Mouse (Mus musculus) cortical plate, adult 2 months (tissue): ENCODE measurements around the gene Fggy.

ENCODE experiments used
- CTCF ChIP-seq: fragments of 200-500 bp; IDR thresholded peaks from 2 replicates; pipeline ENCODE4 v1.5.1; 2011; ENCODE audit warnings: mild to moderate bottlenecking, control low read depth, low read length; ENCODE audit not compliant: insufficient read depth; ENCODE audit errors: extremely low read depth
- POLR2A ChIP-seq: fragments of 200-500 bp; IDR thresholded peaks from 2 replicates; pipeline ENCODE4 v1.6.1; 2011; ENCODE audit warnings: mild to moderate bottlenecking, low read length, control low read depth; ENCODE audit not compliant: insufficient read depth; ENCODE audit errors: extremely low read depth

- no peak for TF ChIP-seq CTCF
- TF ChIP-seq POLR2A: no peak
Observed at GRCm38 (mm10) chr4:95742986-95743385, 185.7 kb downstream of the Fggy start.
